Mouse (Mus musculus) embryonic fibroblast, embryonic 13.5 days (primary cell): ENCODE results near the gene Itga9.

Experiments
- CTCF ChIP-seq: IDR thresholded peaks from 2 replicates; pipeline ENCODE4 v1.5.1; 2011; ENCODE audit warnings: mild to moderate bottlenecking, control low read depth, low read length, moderate library complexity, borderline replicate concordance; ENCODE audit not compliant: insufficient read depth
- POLR2A ChIP-seq: IDR thresholded peaks from 2 replicates; pipeline ENCODE4 v1.6.1; 2011; ENCODE audit warnings: low read depth, mild to moderate bottlenecking, control low read depth, low read length, moderate library complexity

- no peak for TF ChIP-seq CTCF
- TF ChIP-seq POLR2A: no peak
Measured at GRCm38 (mm10) chr9:118887734-118888133, 281.2 kb downstream of the Itga9 start.
